25 mouse cellular contexts compared by ENCODE assay signal in the genomic region with DNA sequence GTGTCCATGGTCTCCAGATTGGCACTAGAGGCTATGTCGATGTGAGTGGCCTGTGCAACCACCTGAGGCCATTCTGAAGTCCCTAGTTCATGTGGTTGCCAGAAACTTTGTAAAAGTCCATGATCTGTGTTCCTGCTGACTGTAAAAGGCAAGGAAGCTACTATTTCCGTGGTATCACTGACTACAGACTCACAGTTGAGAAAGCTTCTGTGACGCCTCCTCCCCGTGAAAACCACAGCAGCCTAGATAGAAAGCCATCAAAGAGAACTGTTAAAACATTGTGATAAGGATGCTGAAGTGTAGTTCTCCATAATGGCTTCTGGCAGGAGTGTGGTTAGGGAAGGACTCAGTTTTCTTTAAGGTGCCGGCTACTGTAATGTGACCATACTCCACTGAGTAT. TPM values are rescaled to one million over a fixed set of nuclear protein-coding genes. Genes with fewer than 3 reads are reported as not detected.
DNase-seq lines count a peak whose midpoint lies in the region; ATAC-seq and TF ChIP-seq lines count a peak whose summit lies in the region.
"Had no signal": no experiment of that assay in that cellular context is flagged by ENCODE, and none has a peak within 500 bp of the region (broad histone marks: within the 10 kb centered on the region; RNA-seq: fewer than 3 reads in every experiment).

No protein-coding gene starts in this region.

- no peaks in the 10 kb centered on the region for H3K79me2 ChIP-seq in MEL (ENCODE audit: control insufficient read depth, insufficient read depth, low read length, poor library complexity)

- H3K9me3 ChIP-seq in MEL (replicated peaks; ENCODE audit: insufficient read depth, low read length) = no peaks in the 10 kb centered on the region
- H3K9me3 ChIP-seq: embryonic facial prominence, embryonic 15.5 days; forebrain, embryonic 15.5 days; limb, embryonic 13.5 days; liver, embryonic 12.5 days; midbrain, embryonic 10.5 days had no signal

- no peak for TF ChIP-seq CTCF in MEL (IDR thresholded peaks at IDR 0.05 in 2 of 3, conservative IDR thresholded peaks at IDR 0.05 in 1 of 3; ENCODE audit: control insufficient read depth in 1 of 3, insufficient read depth in 1 of 3, low read depth in 2 of 3, low read length in 3 of 3, poor library complexity in 1 of 3, severe bottlenecking in 1 of 3)

- peaks cover 0 to 24% of the 10 kb centered on the region in 2 experiments; a peak in 2 of 4 replicates for H3K36me3 ChIP-seq in MEL (ENCODE audit: control insufficient read depth in 1 of 2, insufficient read depth in 2 of 2, low read length in 2 of 2)
- H3K36me3 ChIP-seq: embryonic facial prominence, embryonic 15.5 days; liver, embryonic 12.5 days had no signal

- no peak for TF ChIP-seq RAD21 in MEL (IDR thresholded peaks at IDR 0.05; ENCODE audit: low read depth, low read length)

- DNase-seq in frontal cortex, adult 2 months (ENCODE audit: extremely low spot score in 1 of 2, low spot score in 1 of 2) = no peak
- peak; percentile 81 for DNase-seq in MEL (ENCODE audit: low read depth, low spot score)
- DNase-seq in induced T-regulatory cell, adult 2 months (ENCODE audit: low read depth) = peak; percentile 12
- DNase-seq in thymus, postnatal 0 days (ENCODE audit: low spot score) = peak; percentile 41
- DNase-seq in urinary bladder, postnatal 14 days (ENCODE audit: low spot score) = no peak
- no peak for DNase-seq in layer of hippocampus, adult 9-11 months
- DNase-seq in gastrocnemius, postnatal 4 days (ENCODE audit: low spot score in 2 of 2) = no peak
- DNase-seq: adrenal gland, postnatal 36 days; cerebellum, adult 9-10 months; gastrocnemius, postnatal 25 days; heart, postnatal 4 days; kidney, adult 8-10 months; kidney, postnatal 14 days; lung, postnatal 36 days; right cerebral cortex, postnatal 14 days had no signal

- peak; percentile 75 to 88 for TF ChIP-seq EP300 in MEL (IDR thresholded peaks at IDR 0.05; ENCODE audit: low read depth in 1 of 2, low read length in 2 of 2)

- peaks cover 14 to 15% of the 10 kb centered on the region in 2 experiments for H3K4me1 ChIP-seq in MEL (ENCODE audit: control insufficient read depth in 1 of 2, insufficient read depth in 2 of 2, low read length in 2 of 2)
- H3K4me1 ChIP-seq: embryonic facial prominence, embryonic 15.5 days; forebrain, embryonic 15.5 days; limb, embryonic 13.5 days; midbrain, embryonic 10.5 days had no signal

- peak overlapping the region; percentile 23 to 34; a peak in 2 of 4 replicates for H3K4me3 ChIP-seq in MEL (ENCODE audit: control insufficient read depth in 1 of 2, insufficient read depth in 1 of 2, low read depth in 2 of 2, low read length in 2 of 2)
- H3K4me3 ChIP-seq: embryonic facial prominence, embryonic 15.5 days; forebrain, embryonic 15.5 days; layer of hippocampus, adult 2 months; limb, embryonic 13.5 days; liver, embryonic 12.5 days; midbrain, embryonic 10.5 days had no signal

- peak; percentile 35; the same call in 1 of the 2 replicates for ATAC-seq in frontal cortex, adult (ENCODE audit: low TSS enrichment)

- H3K27me3 ChIP-seq in MEL (ENCODE audit: control insufficient read depth in 1 of 2, insufficient read depth in 2 of 2, low read length in 2 of 2) = no peaks in the 10 kb centered on the region
- H3K27me3 ChIP-seq: embryonic facial prominence, embryonic 15.5 days; forebrain, embryonic 15.5 days; limb, embryonic 13.5 days; liver, embryonic 12.5 days had no signal

- H3K27ac ChIP-seq in MEL (ENCODE audit: control insufficient read depth, low read depth, low read length) = peak overlapping the region; percentile 86
- H3K27ac ChIP-seq: embryonic facial prominence, embryonic 15.5 days; forebrain, embryonic 15.5 days; hindbrain, embryonic 14.5 days; layer of hippocampus, adult 2 months; limb, embryonic 13.5 days; liver, embryonic 12.5 days; midbrain, embryonic 10.5 days; stomach, postnatal 0 days had no signal

- TF ChIP-seq POLR2A in MEL (IDR thresholded peaks at IDR 0.05; ENCODE audit: control insufficient read depth in 1 of 2, insufficient read depth in 1 of 2, low read depth in 1 of 2, low read length in 2 of 2, poor library complexity in 1 of 2) = no peak

- peak overlapping the region; percentile 22 for H3K9ac ChIP-seq in MEL (ENCODE audit: control insufficient read depth, low read depth, low read length, poor library complexity, severe bottlenecking)
- H3K9ac ChIP-seq: embryonic facial prominence, embryonic 15.5 days; forebrain, embryonic 15.5 days; hindbrain, embryonic 14.5 days; limb, embryonic 13.5 days; liver, embryonic 12.5 days; lung, embryonic 14.5 days had no signal

TF ChIP-seq in MEL, 35 proteins besides CTCF, POLR2A, EP300 and RAD21:
- TF ChIP-seq MEF2A (IDR thresholded peaks at IDR 0.05; ENCODE audit: extremely low read depth, insufficient replicate concordance, low read depth, low read length, poor library complexity, severe bottlenecking) (no peak), GATA1 (IDR thresholded peaks at IDR 0.05; ENCODE audit: low read depth, low read length) (peak; percentile 79), MAFK (IDR thresholded peaks at IDR 0.05; ENCODE audit: borderline replicate concordance, low read depth, low read length) (no peak), UBTF (IDR thresholded peaks at IDR 0.05; ENCODE audit: borderline replicate concordance, insufficient read depth, low read depth, low read length) (no peak), MXI1 (IDR thresholded peaks at IDR 0.05; ENCODE audit: low read depth, low read length) (peak; percentile 39; the same call in 1 of the 2 replicates), TBP (IDR thresholded peaks at IDR 0.05; ENCODE audit: low read depth, low read length) (no peak), MYB (IDR thresholded peaks at IDR 0.05; ENCODE audit: low read depth, low read length) (0 out of 2 replicates have a peak, but pooled peaks have one; percentile 45), TAL1 (IDR thresholded peaks at IDR 0.05; ENCODE audit: low read length) (no peak), RCOR1 (IDR thresholded peaks at IDR 0.05; ENCODE audit: low read depth, low read length) (peak; percentile 73), NELFE (IDR thresholded peaks at IDR 0.05; ENCODE audit: low read depth, low read length) (no peak), ZC3H11A (IDR thresholded peaks at IDR 0.05; ENCODE audit: low read depth, low read length) (no peak), ZMIZ1 (IDR thresholded peaks at IDR 0.05; ENCODE audit: low read depth, low read length) (no peak), GABPA (IDR thresholded peaks at IDR 0.05; ENCODE audit: low read depth, low read length) (no peak), USF1 (IDR thresholded peaks at IDR 0.05; ENCODE audit: low read depth, low read length) (no peak), SMC3 (IDR thresholded peaks at IDR 0.05; ENCODE audit: low read depth, low read length) (no peak), ETS1 (IDR thresholded peaks at IDR 0.05; ENCODE audit: low read depth, low read length) (peak; percentile 45; the same call in 1 of the 2 replicates), E2F4 (IDR thresholded peaks at IDR 0.05; ENCODE audit: borderline replicate concordance, low read depth, low read length) (no peak), TCF12 (IDR thresholded peaks at IDR 0.05; ENCODE audit: low read depth, low read length) (peak; percentile 56; the same call in 1 of the 2 replicates), ZKSCAN1 (IDR thresholded peaks at IDR 0.05; ENCODE audit: low read depth, low read length) (no peak), HCFC1 (IDR thresholded peaks at IDR 0.05; ENCODE audit: low read depth, low read length) (peak; percentile 62)

RNA-seq across cellular contexts. Expression of a gene that starts 26.0 kb away (rescaled TPM):
- polyA plus RNA-seq in frontal cortex, adult 2 months (2012; rRNA removed) = 326 and 348 TPM in 2 replicates
- not detected in 2 replicates for total RNA-seq in MEL (2012; rRNA removed)
- under 1 TPM in 1 of 2 experiments, not detected in 1; 0.06 TPM for polyA plus RNA-seq in MEL (2012; ENCODE audit: insufficient read depth in 1 of 2, insufficient read length in 2 of 2, low read depth in 1 of 2, low replicate concordance in 2 of 2, missing spikeins in 1 of 2)
- polyA plus RNA-seq in thymus, postnatal 0 days (2015; fragmentation: Nextera tagmentation; extraction: Ambion mirVana) = 0.33 TPM in 1 of 2 replicates, not detected in the other
- under 1 TPM; 0.65 to 0.93 TPM for total RNA-seq in gastrocnemius, postnatal 4 days (2021)

RNA-seq across cellular contexts. Expression of a gene that starts 49.6 kb away (rescaled TPM):
- 93.0 and 110 TPM in 2 replicates for polyA plus RNA-seq in frontal cortex, adult 2 months (2012; rRNA removed)
- 1.9 and 3.2 TPM in 2 replicates for total RNA-seq in MEL (2012; rRNA removed)
- polyA plus RNA-seq in MEL (2012; ENCODE audit: insufficient read depth in 1 of 2, insufficient read length in 2 of 2, low read depth in 1 of 2, low replicate concordance in 2 of 2, missing spikeins in 1 of 2) = 1 to 10 TPM in 1 of 2 experiments, not detected in 1; 5.7 TPM
- 13.6 and 16.2 TPM in 2 replicates for polyA plus RNA-seq in thymus, postnatal 0 days (2015; fragmentation: Nextera tagmentation; extraction: Ambion mirVana)
- total RNA-seq in gastrocnemius, postnatal 4 days (2021) = 10 to 100 TPM; 86.1 to 87.8 TPM

Comparison
In these comparisons a context has a peak if more than half of its experiments do, and no peak if none do; other contexts are left out.
1. DNase-seq: peak in MEL (single experiment), induced T-regulatory cell, adult 2 months (single experiment) and thymus, postnatal 0 days (single experiment); none in frontal cortex, adult 2 months (0 of 2), urinary bladder, postnatal 14 days (single experiment), layer of hippocampus, adult 9-11 months (single experiment) and gastrocnemius, postnatal 4 days (0 of 2).
2. RNA of a gene that starts 26.0 kb away (polyA plus RNA-seq): 326 to 348 TPM in frontal cortex, adult 2 months; 0.33 TPM in thymus, postnatal 0 days and 0.06 TPM in MEL; every median in the first group is over 100 times any median in the second.